Mouse (Mus musculus): ENCODE measurements around the gene Cdkn2d. TPM values are rescaled to one million over a fixed set of nuclear protein-coding genes. Genes with fewer than 3 reads are reported as not detected.
"Not testable (repeated sequence)": the region's sequence is repeated elsewhere in the genome, so short reads cannot be mapped to it uniquely, and the experiment has no call there.

Gene Cdkn2d
- polyA plus RNA-seq, 1 experiment: 98.6 TPM

DNA sequence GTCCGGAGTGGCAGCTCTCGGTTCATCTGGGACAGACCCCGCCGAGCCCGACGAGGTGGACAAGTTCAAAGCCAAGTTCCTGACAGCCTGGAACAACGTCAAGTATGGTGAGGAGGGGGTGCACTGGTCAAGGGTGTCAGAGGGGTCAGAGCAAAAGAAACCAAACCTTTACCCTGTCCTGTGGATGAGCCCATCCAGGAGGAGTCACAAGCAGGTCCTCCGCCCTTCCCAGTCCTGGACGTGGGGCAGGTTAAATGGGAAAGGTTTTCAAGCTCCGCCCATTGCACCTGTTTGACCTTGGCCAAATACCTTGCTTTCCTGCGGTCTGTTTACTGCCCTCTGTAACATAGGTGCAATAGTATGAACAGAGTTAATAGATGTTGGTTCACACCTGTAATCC, 25.6 kb downstream of the Cdkn2d start:
- Histone ChIP-seq H3K36me3 (ENCODE audit: control insufficient read depth, insufficient read depth, low read length) (no peaks in the 10 kb centered on the region; the same call in 1 of the 2 replicates), H3K27me3 (ENCODE audit: control insufficient read depth, insufficient read depth, low read length) (no peaks in the 10 kb centered on the region), H3K4me1 (ENCODE audit: control insufficient read depth, insufficient read depth, low read length) (peaks cover 12% of the 10 kb centered on the region), H3K4me3 (ENCODE audit: control insufficient read depth, low read depth, low read length) (peak overlapping the region; percentile 94), H3K27ac (ENCODE audit: control insufficient read depth, insufficient read depth, low read depth, low read length) (peak overlapping the region; percentile 47; the same call in 1 of the 2 replicates)
- TF ChIP-seq POLR2A (IDR thresholded peaks at IDR 0.05; ENCODE audit: control insufficient read depth, low read depth, low read length) (no peak), CTCF (IDR thresholded peaks at IDR 0.05; ENCODE audit: control insufficient read depth, insufficient read depth, insufficient replicate concordance, low read depth, low read length) (no peak)

DNA sequence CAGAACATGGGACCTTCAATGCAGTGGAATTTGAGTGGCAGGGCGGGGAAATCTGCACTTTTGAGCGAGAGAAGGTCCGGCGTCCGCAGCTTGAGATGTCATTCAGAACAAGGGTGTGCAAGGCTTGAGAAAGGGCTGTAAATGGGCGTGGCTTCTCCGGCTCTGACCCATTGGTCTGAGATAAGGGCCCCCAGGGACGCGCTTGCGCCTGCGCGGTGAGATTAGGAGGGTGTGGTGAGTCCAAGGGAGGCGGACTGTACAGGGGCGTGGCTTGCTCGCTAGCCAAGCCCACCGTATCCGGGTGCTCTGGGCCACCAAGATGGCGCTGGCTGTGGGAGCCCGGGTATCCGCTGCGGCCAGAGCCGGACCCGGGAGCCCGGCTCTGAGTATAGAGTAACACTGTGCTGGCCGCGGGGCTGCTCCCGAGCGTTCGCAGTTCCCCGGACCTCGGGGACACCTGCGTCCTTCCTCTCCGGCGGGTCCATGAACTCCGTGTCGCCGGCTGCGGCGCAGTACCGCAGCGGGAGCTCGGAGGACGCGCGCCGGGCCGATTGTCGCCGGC, 26.1 kb downstream of the Cdkn2d start, which contains the start of gene Atg4d:
Atg4d (plus strand) TSS at position 294 of the 562 bp plus-strand sequence.
- TF ChIP-seq CTCF (IDR thresholded peaks at IDR 0.05; ENCODE audit: control insufficient read depth, insufficient read depth, insufficient replicate concordance, low read depth, low read length) (no peak), POLR2A (IDR thresholded peaks at IDR 0.05; ENCODE audit: control insufficient read depth, low read depth, low read length) (peak; percentile 86)
- Histone ChIP-seq H3K4me3 (ENCODE audit: control insufficient read depth, low read depth, low read length) (peak within 1 kb of the TSS; percentile 94), H3K36me3 (ENCODE audit: control insufficient read depth, insufficient read depth, low read length) (no peaks in the 10 kb centered on the region; the same call in 1 of the 2 replicates), H3K27ac (ENCODE audit: control insufficient read depth, insufficient read depth, low read depth, low read length) (peak within 1 kb of the TSS; percentile 47), H3K27me3 (ENCODE audit: control insufficient read depth, insufficient read depth, low read length) (no peaks in the 10 kb centered on the region), H3K4me1 (ENCODE audit: control insufficient read depth, insufficient read depth, low read length) (peaks cover 12% of the 10 kb centered on the region)

GRCm38 (mm10) chr9:21264272-21264999, 26.8 kb downstream of the Cdkn2d start:
- H3K27me3 ChIP-seq (ENCODE audit: control insufficient read depth, insufficient read depth, low read length): no peaks in the 10 kb centered on the region
- no peaks in the 10 kb centered on the region; the same call in 1 of the 2 replicates for H3K36me3 ChIP-seq (ENCODE audit: control insufficient read depth, insufficient read depth, low read length)
- TF ChIP-seq CTCF (IDR thresholded peaks at IDR 0.05; ENCODE audit: control insufficient read depth, insufficient read depth, insufficient replicate concordance, low read depth, low read length) (no peak), POLR2A (IDR thresholded peaks at IDR 0.05; ENCODE audit: control insufficient read depth, low read depth, low read length) (no peak)
- peaks cover 12% of the 10 kb centered on the region for H3K4me1 ChIP-seq (ENCODE audit: control insufficient read depth, insufficient read depth, low read length)
- H3K27ac ChIP-seq (ENCODE audit: control insufficient read depth, insufficient read depth, low read depth, low read length): peak overlapping the region; percentile 35; the same call in 1 of the 2 replicates
- peak overlapping the region; percentile 94 for H3K4me3 ChIP-seq (ENCODE audit: control insufficient read depth, low read depth, low read length)

- TF ChIP-seq CTCF (IDR thresholded peaks at IDR 0.05; ENCODE audit: control insufficient read depth, insufficient read depth, insufficient replicate concordance, low read depth, low read length) (no peak), POLR2A (IDR thresholded peaks at IDR 0.05; ENCODE audit: control insufficient read depth, low read depth, low read length) (no peak)
- no peaks in the 10 kb centered on the region for H3K27me3 ChIP-seq (ENCODE audit: control insufficient read depth, insufficient read depth, low read length)
These were observed 29.4 kb downstream of the Cdkn2d start for GRCm38 (mm10) chr9:21261831-21262230.

GRCm38 (mm10) chr9:21260491-21261040, 30.6 kb downstream of the Cdkn2d start:
- Histone ChIP-seq H3K36me3 (ENCODE audit: control insufficient read depth, insufficient read depth, low read length) (no peaks in the 10 kb centered on the region), H3K4me1 (ENCODE audit: control insufficient read depth, insufficient read depth, low read length) (peaks cover 9% of the 10 kb centered on the region), H3K27ac (ENCODE audit: control insufficient read depth, insufficient read depth, low read depth, low read length) (no peak overlapping the region), H3K4me3 (ENCODE audit: control insufficient read depth, low read depth, low read length) (no peak overlapping the region), H3K27me3 (ENCODE audit: control insufficient read depth, insufficient read depth, low read length) (no peaks in the 10 kb centered on the region)
- no peak for TF ChIP-seq POLR2A (IDR thresholded peaks at IDR 0.05; ENCODE audit: control insufficient read depth, low read depth, low read length)
- no peak for TF ChIP-seq CTCF (IDR thresholded peaks at IDR 0.05; ENCODE audit: control insufficient read depth, insufficient read depth, insufficient replicate concordance, low read depth, low read length)

More at GRCm38 (mm10) chr9:21261831-21262230, 29.4 kb downstream of the Cdkn2d start:
- no peaks in the 10 kb centered on the region for H3K36me3 ChIP-seq (ENCODE audit: control insufficient read depth, insufficient read depth, low read length)
- peaks cover 12% of the 10 kb centered on the region for H3K4me1 ChIP-seq (ENCODE audit: control insufficient read depth, insufficient read depth, low read length)
- no peak overlapping the region for H3K4me3 ChIP-seq (ENCODE audit: control insufficient read depth, low read depth, low read length)
- no peak overlapping the region for H3K27ac ChIP-seq (ENCODE audit: control insufficient read depth, insufficient read depth, low read depth, low read length)

DNA sequence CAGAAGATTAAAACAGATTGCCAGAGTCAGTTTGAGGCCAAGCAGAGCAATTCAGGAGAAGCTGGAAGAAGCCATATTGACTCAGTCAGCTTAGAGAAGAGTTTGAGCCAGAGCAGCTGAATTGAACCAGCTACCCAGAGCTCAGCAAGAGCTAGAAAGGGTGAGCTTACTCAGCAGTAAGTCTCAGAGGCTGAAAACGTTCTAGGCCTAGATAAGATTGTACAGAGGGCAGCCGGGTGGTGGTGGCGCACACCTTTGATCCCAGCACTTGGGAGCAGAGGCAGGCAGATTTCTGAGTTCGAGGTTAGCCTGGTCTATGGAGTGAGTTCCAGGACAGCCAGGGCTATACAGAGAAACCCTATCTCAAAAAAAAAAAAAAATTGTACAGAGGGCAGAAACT, 34.9 kb downstream of the Cdkn2d start:
- H3K27me3 ChIP-seq (ENCODE audit: control insufficient read depth, insufficient read depth, low read length); H3K4me1 ChIP-seq (ENCODE audit: control insufficient read depth, insufficient read depth, low read length); H3K36me3 ChIP-seq (ENCODE audit: control insufficient read depth, insufficient read depth, low read length); H3K4me3 ChIP-seq (ENCODE audit: control insufficient read depth, low read depth, low read length); H3K27ac ChIP-seq (ENCODE audit: control insufficient read depth, insufficient read depth, low read depth, low read length): not testable (repeated sequence)

DNA sequence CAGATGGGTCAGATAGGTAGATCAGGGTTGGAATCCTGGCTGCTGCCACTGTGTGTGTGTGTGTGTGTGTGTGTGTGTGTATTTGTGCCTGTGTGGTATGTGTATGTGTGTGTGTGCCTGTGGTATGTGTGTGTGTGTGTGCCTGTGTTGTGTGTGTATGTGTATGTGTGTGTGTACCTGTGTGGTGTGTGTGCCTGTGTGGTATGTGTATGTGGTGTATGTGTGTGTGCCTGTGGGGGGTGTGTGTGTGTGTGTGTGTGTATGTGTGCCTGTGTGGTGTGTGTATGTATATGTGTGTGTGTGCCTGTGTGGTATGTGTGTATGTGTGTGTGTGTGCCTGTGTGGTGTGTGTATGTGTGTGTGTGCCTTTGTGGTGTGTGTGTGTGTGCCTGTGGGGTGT, 36.5 kb downstream of the Cdkn2d start:
- H3K27ac ChIP-seq (ENCODE audit: control insufficient read depth, insufficient read depth, low read depth, low read length): no peak overlapping the region
- no peak for TF ChIP-seq CTCF (IDR thresholded peaks at IDR 0.05; ENCODE audit: control insufficient read depth, insufficient read depth, insufficient replicate concordance, low read depth, low read length)
- TF ChIP-seq POLR2A (IDR thresholded peaks at IDR 0.05; ENCODE audit: control insufficient read depth, low read depth, low read length): no peak
- no peaks in the 10 kb centered on the region for H3K27me3 ChIP-seq (ENCODE audit: control insufficient read depth, insufficient read depth, low read length)
- no peak overlapping the region for H3K4me3 ChIP-seq (ENCODE audit: control insufficient read depth, low read depth, low read length)
- no peaks in the 10 kb centered on the region for H3K36me3 ChIP-seq (ENCODE audit: control insufficient read depth, insufficient read depth, low read length)
- H3K4me1 ChIP-seq (ENCODE audit: control insufficient read depth, insufficient read depth, low read length): no peaks in the 10 kb centered on the region

Measured in testis, adult 2 months (tissue).